Mouse (Mus musculus) liver, adult 2 months (tissue): ENCODE results near the gene Ier2. TPM values are rescaled to one million over a fixed set of nuclear protein-coding genes. Genes with fewer than 3 reads are reported as not detected.
"Not testable (repeated sequence)": the region's sequence is repeated elsewhere in the genome, so short reads cannot be mapped to it uniquely, and the experiment has no call there.

Source experiments
- DNase-seq: peaks from one replicate; pipeline ENCODE4 v3.0.0-alpha.2; 2011; ENCODE audit warnings: low read depth, low spot score; ENCODE audit errors: extremely low read depth
- H3K27ac ChIP-seq: fragments of 200-500 bp; replicated peaks from 2 replicates; pipeline ENCODE4 v1.5.1; 2012; ENCODE audit warnings: low read depth, mild to moderate bottlenecking, control low read depth, inconsistent platforms, low read length; ENCODE audit not compliant: insufficient read depth
- H3K27me3 ChIP-seq: fragments of 200-500 bp; 2 replicates; pipeline ENCODE4 v1.6.1; 2012; ENCODE audit warnings: mild to moderate bottlenecking, moderate library complexity, low read length, inconsistent platforms; ENCODE audit not compliant: control insufficient read depth, insufficient read depth
- H3K36me3 ChIP-seq: fragments of 200-500 bp; 2 replicates; pipeline ENCODE4 v1.6.1; 2012; ENCODE audit warnings: low read length, inconsistent platforms; ENCODE audit not compliant: control insufficient read depth, insufficient read depth
- H3K4me1 ChIP-seq: fragments of 200-500 bp; 2 replicates; pipeline ENCODE4 v1.6.1; 2011; ENCODE audit warnings: low read length; ENCODE audit not compliant: control insufficient read depth, insufficient read depth
- H3K4me3 ChIP-seq: fragments of 200-500 bp; 2 replicates; pipeline ENCODE4 v1.5.1; 2011; ENCODE audit warnings: low read depth, mild to moderate bottlenecking, control low read depth, low read length, moderate library complexity; ENCODE audit not compliant: insufficient read depth
- H3K79me2 ChIP-seq: fragments of 200-500 bp; 2 replicates; pipeline ENCODE4 v1.6.1; 2012; ENCODE audit warnings: inconsistent platforms, mild to moderate bottlenecking, low read length, moderate library complexity; ENCODE audit not compliant: control insufficient read depth, insufficient read depth
- H3K9ac ChIP-seq: fragments of 200-500 bp; 2 replicates; pipeline ENCODE4 v1.6.1; 2012; ENCODE audit warnings: low read depth, mild to moderate bottlenecking, control low read depth, inconsistent platforms, low read length
- CTCF ChIP-seq: fragments of 200-500 bp; IDR thresholded peaks from 2 replicates; pipeline ENCODE4 v1.5.1; 2011; ENCODE audit warnings: low read depth, low read length, control low read depth
- POLR2A ChIP-seq: fragments of 200-500 bp; IDR thresholded peaks from 2 replicates; pipeline ENCODE4 v1.6.1; 2011; ENCODE audit warnings: low read length, control low read depth; ENCODE audit not compliant: insufficient read depth; ENCODE audit errors: extremely low read depth
- WGBS: fragments of 180-500 bp; shearing (Covaris S2); methylation state at CpG from one replicate; pipeline ENCODE4 v1.1.7; 2018; 5-methylcytosine and 5-hydroxymethylcytosine counted together
- polyA plus RNA-seq: library from polyadenylated mRNA; depleted of rRNA; stranded (reverse); fragments of >200 nt; gene quantifications from 2 replicates; pipeline ENCODE4 v1.2.3, GENCODE M21; 2012
- total RNA-seq: library from RNA; depleted of rRNA; stranded (reverse); fragments of >200 nt; gene quantifications from 2 replicates; pipeline ENCODE4 v1.2.3, GENCODE M21; 2014

Gene Ier2
- total and polyA plus RNA-seq, 2 experiments, result 12.0 to 13.1 TPM

GRCm38 (mm10) chr8:84630145-84630544 lies 32.5 kb downstream of the Ier2 start:
- no peak for DNase-seq
- Histone ChIP-seq H3K9ac (no peak overlapping the region), H3K79me2 (no peaks in the 10 kb centered on the region), H3K4me1 (no peaks in the 10 kb centered on the region), H3K27me3 (no peaks in the 10 kb centered on the region), H3K36me3 (no peaks in the 10 kb centered on the region), H3K4me3 (no peak overlapping the region), H3K27ac (no peak overlapping the region)
- TF ChIP-seq CTCF, result no peak
- no peak for TF ChIP-seq POLR2A
- WGBS, result 80% methylated on average over 4 of the region's 4 CpGs

GRCm38 (mm10) chr8:84629586-84629985 lies 33.1 kb downstream of the Ier2 start:
- no peak overlapping the region for H3K4me3 ChIP-seq
- no peak for DNase-seq
- TF ChIP-seq CTCF (no peak), POLR2A (no peak)
- no peak overlapping the region for H3K27ac ChIP-seq
- WGBS, result 78% methylated on average over 11 of the region's 11 CpGs
- H3K79me2 ChIP-seq, result no peaks in the 10 kb centered on the region
- H3K4me1 ChIP-seq, result no peaks in the 10 kb centered on the region
- no peak overlapping the region for H3K9ac ChIP-seq
- H3K36me3 ChIP-seq, result no peaks in the 10 kb centered on the region
- H3K27me3 ChIP-seq, result no peaks in the 10 kb centered on the region

DNA sequence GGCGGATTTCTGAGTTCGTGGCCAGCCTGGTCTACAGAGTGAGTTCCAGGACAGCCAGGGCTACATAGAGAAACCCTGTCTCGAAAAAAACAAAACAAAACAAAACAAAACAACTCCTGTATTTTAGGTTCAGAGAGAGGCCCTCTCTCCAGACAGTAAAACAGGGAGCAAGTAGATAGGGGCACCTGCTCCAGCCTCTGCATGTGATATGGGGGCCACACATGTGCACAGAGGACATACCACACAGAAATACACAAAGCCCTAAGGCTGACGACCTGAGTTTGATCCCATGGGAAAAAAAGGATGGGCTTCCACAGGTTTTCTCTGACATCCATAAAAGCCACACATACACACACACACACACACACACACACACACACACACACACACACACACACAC lies 39.2 kb downstream of the Ier2 start:
- H3K4me1 ChIP-seq, H3K27me3 ChIP-seq, DNase-seq, H3K9ac ChIP-seq, H3K27ac ChIP-seq, H3K79me2 ChIP-seq, H3K4me3 ChIP-seq, H3K36me3 ChIP-seq: not testable (repeated sequence)
- 80% methylated on average over 4 of the region's 4 CpGs for WGBS

- TF ChIP-seq CTCF (no peak), POLR2A (no peak)
These were observed 41.5 kb downstream of the Ier2 start for GRCm38 (mm10) chr8:84621102-84621625.

DNA sequence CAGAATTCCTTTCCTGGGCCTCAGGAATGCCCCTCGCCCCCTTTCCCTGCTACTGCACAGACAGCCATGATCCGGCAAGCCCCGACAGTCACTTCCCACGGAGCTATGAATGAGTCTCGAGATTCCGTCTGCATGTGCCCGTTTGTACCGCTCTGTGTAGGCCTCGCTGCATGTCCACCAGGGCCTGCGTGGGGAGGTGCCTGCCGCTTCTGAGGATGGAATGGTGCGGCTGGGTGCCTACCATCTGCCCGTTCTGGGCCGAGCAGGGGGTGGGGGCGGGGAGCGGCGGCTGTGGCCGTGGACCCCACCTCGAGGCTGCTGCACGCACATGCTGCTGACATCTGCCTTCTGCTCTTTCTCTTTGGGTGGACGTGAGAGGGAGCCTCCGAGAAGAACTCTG lies 45.6 kb downstream of the Ier2 start:
- Histone ChIP-seq H3K4me1 (no peaks in the 10 kb centered on the region), H3K27ac (no peak overlapping the region), H3K4me3 (no peak overlapping the region), H3K79me2 (no peaks in the 10 kb centered on the region), H3K27me3 (no peaks in the 10 kb centered on the region), H3K9ac (no peak overlapping the region), H3K36me3 (no peaks in the 10 kb centered on the region)
- DNase-seq, result no peak
- WGBS, result 52% methylated on average over 22 of the region's 22 CpGs
- TF ChIP-seq POLR2A, result no peak
- TF ChIP-seq CTCF, result no peak

More at GRCm38 (mm10) chr8:84621102-84621625, 41.5 kb downstream of the Ier2 start:
- no peaks in the 10 kb centered on the region for H3K79me2 ChIP-seq
- H3K27ac ChIP-seq, result no peak overlapping the region
- no peak overlapping the region for H3K4me3 ChIP-seq
- 78% methylated on average over 8 of the region's 8 CpGs for WGBS
- H3K27me3 ChIP-seq, result no peaks in the 10 kb centered on the region
- no peak for DNase-seq
- H3K36me3 ChIP-seq, result no peaks in the 10 kb centered on the region
- no peak overlapping the region for H3K9ac ChIP-seq
- no peaks in the 10 kb centered on the region for H3K4me1 ChIP-seq

- no peak overlapping the region for H3K27ac ChIP-seq
- 49% methylated on average over 22 of the region's 22 CpGs for WGBS
- TF ChIP-seq CTCF (no peak), POLR2A (no peak)
These were observed 46.8 kb downstream of the Ier2 start for GRCm38 (mm10) chr8:84615666-84616485.

More at GRCm38 (mm10) chr8:84615666-84616485, 46.8 kb downstream of the Ier2 start:
- Histone ChIP-seq H3K4me3 (no peak overlapping the region), H3K27me3 (no peaks in the 10 kb centered on the region), H3K9ac (no peak overlapping the region), H3K36me3 (no peaks in the 10 kb centered on the region), H3K4me1 (no peaks in the 10 kb centered on the region), H3K79me2 (no peaks in the 10 kb centered on the region)
- no peak for DNase-seq
